Mouse (Mus musculus): ENCODE measurements at regions not wholly inside any gene's neighbourhood (a gene's known extent, or its start where the extent isn't known, plus 50 kb on each side); places are given as distances from the start of the nearest gene placed in this dataset.

GRCm38 (mm10) chr10:21741976-21742745 is 139.8 kb upstream of the Sgk1 start:
- no peaks in the 10 kb centered on the region for H3K9me3 ChIP-seq (replicated peaks)
- H3K27ac ChIP-seq: peak overlapping the region; percentile 34; the same call in 1 of the 2 replicates
- no peak overlapping the region for H3K4me3 ChIP-seq
- WGBS: 91% methylated on average over 23 of the region's 23 CpGs
- DNase-seq (ENCODE audit: low spot score): no peak
- H3K27me3 ChIP-seq (ENCODE audit: low read depth, poor library complexity, severe bottlenecking): no peaks in the 10 kb centered on the region
- H3K4me1 ChIP-seq: peaks cover 39% of the 10 kb centered on the region
- H3K36me3 ChIP-seq: no peaks in the 10 kb centered on the region

GRCm38 (mm10) chr10:21743396-21743795 is 138.6 kb upstream of the Sgk1 start:
- Histone ChIP-seq H3K27ac (no peak overlapping the region; the same call in 1 of the 2 replicates), H3K4me1 (peaks cover 40% of the 10 kb centered on the region), H3K36me3 (no peaks in the 10 kb centered on the region), H3K27me3 (ENCODE audit: low read depth, poor library complexity, severe bottlenecking) (no peaks in the 10 kb centered on the region), H3K4me3 (no peak overlapping the region), H3K9me3 (replicated peaks) (no peaks in the 10 kb centered on the region)
- 90% methylated on average over 4 of the region's 4 CpGs for WGBS
- no peak for DNase-seq (ENCODE audit: low spot score)

DNA sequence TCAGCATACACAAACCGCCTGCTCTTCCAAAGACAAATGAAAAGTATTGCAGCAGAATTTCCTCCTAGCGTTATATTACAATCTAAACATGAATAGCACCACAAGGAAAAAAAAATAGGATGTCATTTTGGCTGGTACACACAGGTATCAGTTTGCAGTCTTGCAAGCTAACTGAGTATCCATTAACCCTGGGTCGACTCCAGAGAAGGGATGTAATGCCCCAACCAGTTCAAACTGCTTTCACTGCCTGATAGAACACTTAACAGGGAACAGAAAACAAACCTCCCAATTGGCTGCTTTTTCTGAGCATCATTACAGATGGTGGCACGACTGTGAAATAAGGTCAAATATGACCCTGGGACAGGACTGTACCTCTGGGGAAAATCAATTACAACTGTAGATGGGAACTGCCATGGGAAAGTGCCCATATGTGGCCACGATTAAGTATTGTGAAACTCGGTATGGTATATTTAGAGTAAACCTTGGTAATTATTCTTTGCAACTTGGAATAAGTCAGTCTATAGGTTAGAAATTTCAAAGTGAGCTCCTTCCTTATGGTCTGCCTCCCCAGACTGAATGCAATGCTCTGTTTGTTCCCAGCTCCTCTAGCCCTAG is 137.5 kb upstream of the Sgk1 start:
- H3K9me3 ChIP-seq (replicated peaks): no peaks in the 10 kb centered on the region
- 78% methylated on average over 6 of the region's 6 CpGs for WGBS
- no peak overlapping the region for H3K27ac ChIP-seq
- H3K4me1 ChIP-seq: peaks cover 44% of the 10 kb centered on the region
- H3K27me3 ChIP-seq (ENCODE audit: low read depth, poor library complexity, severe bottlenecking): no peaks in the 10 kb centered on the region
- H3K36me3 ChIP-seq: no peaks in the 10 kb centered on the region
- H3K4me3 ChIP-seq: no peak overlapping the region
- DNase-seq (ENCODE audit: low spot score): no peak

GRCm38 (mm10) chr10:21745940-21746487 is 136.0 kb upstream of the Sgk1 start:
- peaks cover 39% of the 10 kb centered on the region for H3K4me1 ChIP-seq
- H3K9me3 ChIP-seq (replicated peaks): no peaks in the 10 kb centered on the region
- H3K36me3 ChIP-seq: no peaks in the 10 kb centered on the region
- 16% methylated on average over 4 of the region's 4 CpGs for WGBS
- no peaks in the 10 kb centered on the region for H3K27me3 ChIP-seq (ENCODE audit: low read depth, poor library complexity, severe bottlenecking)
- no peak overlapping the region for H3K27ac ChIP-seq
- no peak overlapping the region for H3K4me3 ChIP-seq
- no peak for DNase-seq (ENCODE audit: low spot score)

- no peak overlapping the region for H3K27ac ChIP-seq
- no peak overlapping the region for H3K4me3 ChIP-seq
- H3K27me3 ChIP-seq (ENCODE audit: low read depth, poor library complexity, severe bottlenecking): no peaks in the 10 kb centered on the region
- DNase-seq (ENCODE audit: low spot score): no peak
- no peaks in the 10 kb centered on the region for H3K36me3 ChIP-seq
- H3K9me3 ChIP-seq (replicated peaks): no peaks in the 10 kb centered on the region
- peaks cover 33% of the 10 kb centered on the region for H3K4me1 ChIP-seq
- 6% methylated on average over 9 of the region's 9 CpGs for WGBS
Observed at GRCm38 (mm10) chr10:21746713-21747112, 135.3 kb upstream of the Sgk1 start.

- no peak overlapping the region for H3K27ac ChIP-seq
- H3K4me1 ChIP-seq: peaks cover 17% of the 10 kb centered on the region
- no peak overlapping the region for H3K4me3 ChIP-seq
- H3K9me3 ChIP-seq (replicated peaks): no peaks in the 10 kb centered on the region
- H3K36me3 ChIP-seq: no peaks in the 10 kb centered on the region
- no peak for DNase-seq (ENCODE audit: low spot score)
- no peaks in the 10 kb centered on the region for H3K27me3 ChIP-seq (ENCODE audit: low read depth, poor library complexity, severe bottlenecking)
- 72% methylated on average over 6 of the region's 6 CpGs for WGBS
Observed at GRCm38 (mm10) chr10:21751326-21751725, 130.7 kb upstream of the Sgk1 start.

GRCm38 (mm10) chr10:21752392-21752791 is 129.6 kb upstream of the Sgk1 start:
- Histone ChIP-seq H3K27ac (no peak overlapping the region), H3K4me1 (peaks cover 9% of the 10 kb centered on the region; the same call in 1 of the 2 replicates), H3K9me3 (replicated peaks) (no peaks in the 10 kb centered on the region), H3K36me3 (no peaks in the 10 kb centered on the region), H3K27me3 (ENCODE audit: low read depth, poor library complexity, severe bottlenecking) (no peaks in the 10 kb centered on the region), H3K4me3 (no peak overlapping the region)
- no peak for DNase-seq (ENCODE audit: low spot score)
- WGBS: 65% methylated on average over 3 of the region's 3 CpGs

GRCm38 (mm10) chr10:21754763-21755548 is 127.0 kb upstream of the Sgk1 start:
- WGBS: 72% methylated on average over 12 of the region's 12 CpGs
- no peak for DNase-seq (ENCODE audit: low spot score)
- Histone ChIP-seq H3K27ac (no peak overlapping the region), H3K4me1 (peaks cover 4% of the 10 kb centered on the region; the same call in 1 of the 2 replicates), H3K36me3 (no peaks in the 10 kb centered on the region), H3K4me3 (no peak overlapping the region), H3K9me3 (replicated peaks) (no peaks in the 10 kb centered on the region), H3K27me3 (ENCODE audit: low read depth, poor library complexity, severe bottlenecking) (no peaks in the 10 kb centered on the region)

GRCm38 (mm10) chr10:21755717-21756116 is 126.3 kb upstream of the Sgk1 start:
- Histone ChIP-seq H3K4me1 (peaks cover 4% of the 10 kb centered on the region; the same call in 1 of the 2 replicates), H3K9me3 (replicated peaks) (no peaks in the 10 kb centered on the region), H3K27ac (no peak overlapping the region), H3K4me3 (no peak overlapping the region), H3K27me3 (ENCODE audit: low read depth, poor library complexity, severe bottlenecking) (no peaks in the 10 kb centered on the region), H3K36me3 (no peaks in the 10 kb centered on the region)
- DNase-seq (ENCODE audit: low spot score): no peak
- WGBS: 85% methylated on average over 4 of the region's 4 CpGs

DNA sequence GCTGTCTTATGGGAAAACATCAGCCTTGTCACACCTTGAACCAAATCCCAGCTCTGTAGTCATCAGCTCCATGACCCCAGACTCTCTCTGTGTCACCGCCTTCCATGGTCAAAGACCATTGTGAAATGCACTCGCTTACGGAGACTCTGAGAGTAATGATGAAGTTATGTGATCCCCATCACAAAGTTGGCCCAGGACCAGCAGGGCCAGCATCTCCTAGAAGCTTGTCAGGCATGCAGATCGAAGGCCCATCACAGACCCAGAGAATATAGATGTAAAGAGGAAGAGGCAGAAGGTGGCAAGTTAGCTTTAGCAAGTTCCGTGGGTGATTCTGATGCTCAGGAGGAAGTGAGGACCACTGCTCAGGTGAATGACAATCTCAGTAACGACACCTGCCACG is 125.2 kb upstream of the Sgk1 start:
- H3K9me3 ChIP-seq (replicated peaks): no peaks in the 10 kb centered on the region
- H3K27me3 ChIP-seq (ENCODE audit: low read depth, poor library complexity, severe bottlenecking): no peaks in the 10 kb centered on the region
- peaks cover 4% of the 10 kb centered on the region; the same call in 1 of the 2 replicates for H3K4me1 ChIP-seq
- 95% methylated on average over 7 of the region's 7 CpGs for WGBS
- no peak for DNase-seq (ENCODE audit: low spot score)
- H3K4me3 ChIP-seq: no peak overlapping the region
- H3K27ac ChIP-seq: no peak overlapping the region
- H3K36me3 ChIP-seq: no peaks in the 10 kb centered on the region

GRCm38 (mm10) chr10:21758122-21758521 is 123.9 kb upstream of the Sgk1 start:
- DNase-seq (ENCODE audit: low spot score): no peak
- Histone ChIP-seq H3K27ac (no peak overlapping the region), H3K9me3 (replicated peaks) (no peaks in the 10 kb centered on the region), H3K4me1 (peaks cover 4% of the 10 kb centered on the region; the same call in 1 of the 2 replicates), H3K27me3 (ENCODE audit: low read depth, poor library complexity, severe bottlenecking) (no peaks in the 10 kb centered on the region), H3K4me3 (no peak overlapping the region), H3K36me3 (no peaks in the 10 kb centered on the region)
- 81% methylated on average over 6 of the region's 6 CpGs for WGBS

GRCm38 (mm10) chr10:21762516-21762915 is 119.5 kb upstream of the Sgk1 start:
- no peaks in the 10 kb centered on the region for H3K27me3 ChIP-seq (ENCODE audit: low read depth, poor library complexity, severe bottlenecking)
- H3K4me3 ChIP-seq: no peak overlapping the region
- DNase-seq (ENCODE audit: low spot score): no peak
- no peaks in the 10 kb centered on the region for H3K4me1 ChIP-seq
- WGBS: 95% methylated on average over 5 of the region's 5 CpGs
- H3K36me3 ChIP-seq: no peaks in the 10 kb centered on the region
- H3K27ac ChIP-seq: no peak overlapping the region
- H3K9me3 ChIP-seq (replicated peaks): no peaks in the 10 kb centered on the region
